Mouse (Mus musculus) mature B cell (primary cell): ENCODE results near the gene 9230104L09Rik.

Source experiments
- in situ Hi-C: fragments of 300-500 bp; cut with MboI; formaldehyde crosslinking; loops from 2 replicates; pipeline ENCODE4 v1.14.3; 2019

Gene 9230104L09Rik

GRCm38 (mm10) chr2:148864966-148865365, at the start of gene 9230104L09Rik:
TSS of gene 9230104L09Rik (minus strand) at chr2:148865038.
- in situ Hi-C loops: no loop called here

GRCm38 (mm10) chr2:148902286-148902685, 37.4 kb upstream of the 9230104L09Rik start:
- in situ Hi-C loops: loop anchor here (5.0 to 10.0 kb wide), 2 partner anchors 50 to 147 kb away; partner anchors contain the start of gene Cstl1

DNA sequence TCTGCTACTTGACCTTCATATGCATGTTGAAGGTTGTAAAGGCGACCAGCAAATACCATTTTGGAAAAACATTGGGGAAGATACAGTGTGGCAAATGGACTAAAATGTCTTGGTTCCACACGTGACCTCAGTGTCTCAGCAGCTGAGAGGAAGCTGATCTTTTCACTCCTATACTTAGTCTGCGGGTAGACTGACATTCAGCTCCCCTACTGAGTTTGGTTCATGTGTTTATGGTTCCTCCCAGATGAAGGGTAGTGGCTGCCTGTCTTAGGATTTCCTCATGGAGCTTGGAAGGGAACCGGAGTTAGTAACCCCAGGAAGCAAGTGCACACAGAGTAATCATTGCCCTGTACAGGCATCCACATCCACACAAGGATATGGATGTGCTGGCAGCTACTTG, 35.5 kb upstream of the 9230104L09Rik start:
- in situ Hi-C loops: loop anchor here (5.0 to 10.0 kb wide), 2 partner anchors 48 to 146 kb away; partner anchors contain the start of gene Cstl1

GRCm38 (mm10) chr2:148896219-148896618, 31.4 kb upstream of the 9230104L09Rik start:
- in situ Hi-C loops: no loop called here

GRCm38 (mm10) chr2:148893107-148893506, 28.3 kb upstream of the 9230104L09Rik start:
- in situ Hi-C loops: no loop called here

DNA sequence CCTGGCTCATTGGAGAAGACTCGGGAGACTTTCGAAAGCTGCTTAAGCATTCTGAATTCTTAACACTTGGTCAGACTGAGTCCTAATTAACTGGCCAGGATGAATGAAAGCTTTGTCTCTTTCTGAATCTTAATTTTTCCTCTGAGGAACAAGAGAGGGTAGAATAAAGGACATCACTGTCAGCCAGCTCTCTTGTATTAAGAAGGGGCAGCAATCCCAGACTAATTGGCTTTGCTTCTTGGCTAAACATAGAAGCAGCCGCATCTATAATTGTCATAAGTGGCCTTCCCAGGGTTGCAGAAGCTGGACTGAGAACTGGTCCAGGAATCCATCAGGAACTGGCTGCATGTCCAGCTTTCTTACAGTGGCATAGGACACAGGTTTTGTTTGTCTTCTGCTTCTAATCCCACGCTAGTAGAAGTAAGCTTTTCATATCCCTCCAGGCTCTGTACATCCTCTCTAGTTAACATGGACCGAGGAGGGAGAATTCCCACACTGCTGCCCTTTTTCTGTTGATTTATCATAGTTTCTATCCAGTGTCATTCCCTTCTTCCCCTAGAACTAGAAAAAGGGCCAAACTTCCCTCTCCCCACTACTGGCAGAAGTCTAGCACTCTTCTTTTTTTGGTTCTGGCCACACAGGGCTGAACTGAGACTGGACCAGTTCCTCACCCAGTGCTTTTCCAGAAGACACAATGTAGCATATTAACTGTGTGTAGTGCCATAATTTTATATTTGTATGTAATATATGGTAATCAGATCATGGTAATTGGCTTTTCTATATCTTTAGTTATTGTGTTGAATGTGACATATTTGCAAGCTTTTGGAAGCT, 25.4 kb upstream of the 9230104L09Rik start:
- in situ Hi-C loops: no loop called here

DNA sequence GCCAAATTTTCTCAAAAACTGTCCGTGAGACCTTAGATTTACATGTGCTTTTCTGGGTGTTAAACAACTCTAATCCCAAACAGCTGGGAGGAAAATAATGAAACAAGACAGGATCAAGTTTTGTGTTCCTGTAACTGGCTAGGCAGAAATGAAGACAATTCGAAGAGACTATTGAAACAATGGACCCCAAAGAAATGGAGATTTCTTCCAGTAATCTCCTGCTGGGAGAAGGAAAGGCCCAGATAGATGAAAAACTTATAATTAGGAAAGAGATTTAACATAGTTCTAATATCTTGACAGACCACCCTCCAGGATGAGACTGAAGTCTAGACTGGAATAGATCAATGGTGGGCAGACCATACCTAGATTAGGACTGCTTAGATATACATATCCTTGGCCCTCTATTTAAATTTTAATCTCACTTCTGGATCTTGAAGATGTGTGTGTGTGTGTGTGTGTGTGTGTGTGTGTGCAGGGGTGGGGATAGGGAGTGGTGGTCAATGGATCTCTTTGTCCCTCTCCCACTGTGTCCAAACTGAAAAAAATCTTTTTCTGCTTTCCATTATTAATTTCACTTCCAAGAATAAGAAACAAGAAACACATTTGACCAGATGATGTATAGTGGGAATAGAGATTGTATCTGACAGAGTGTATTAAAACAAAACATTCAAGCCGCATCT, 24.6 kb upstream of the 9230104L09Rik start:
- in situ Hi-C loops: no loop called here

DNA sequence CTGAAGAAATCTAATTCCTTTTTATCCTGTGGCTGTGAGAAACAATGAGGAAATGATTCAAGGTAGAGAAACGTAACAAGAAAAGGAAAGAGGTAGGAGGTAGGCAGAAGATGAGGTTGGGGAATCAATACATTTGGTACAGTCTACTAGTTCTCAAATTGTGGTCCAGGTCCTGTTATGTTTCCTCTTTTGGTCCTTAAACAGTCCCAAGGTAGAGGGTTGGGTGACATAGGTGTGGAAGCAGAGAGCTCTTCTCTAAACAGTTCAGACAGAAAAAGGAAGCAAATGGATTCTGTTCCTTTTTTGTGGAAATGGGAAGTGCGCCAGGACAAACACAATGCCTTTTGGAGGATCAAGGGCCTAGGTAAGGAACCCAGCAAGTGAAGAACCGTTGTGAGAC, 24.0 kb upstream of the 9230104L09Rik start:
- in situ Hi-C loops: no loop called here

DNA sequence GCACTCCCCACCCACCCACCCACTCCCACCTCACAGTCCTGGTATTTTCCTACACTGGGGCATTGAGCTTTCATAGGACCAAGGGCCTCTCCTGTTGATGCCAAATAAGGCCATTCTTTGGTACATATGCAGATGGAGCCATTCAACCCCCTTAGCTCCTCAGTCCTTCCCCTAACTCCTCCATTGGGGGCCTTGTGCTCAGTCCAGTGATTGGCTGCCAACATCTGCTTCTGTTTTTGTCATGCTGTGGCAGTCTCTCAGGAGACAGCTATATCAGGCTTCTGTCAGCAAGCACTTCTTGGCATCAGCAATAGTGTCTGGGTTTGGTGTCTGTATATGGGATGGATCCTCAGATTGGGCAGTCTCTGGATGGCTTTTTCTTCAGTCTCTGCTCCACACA, 19.9 kb upstream of the 9230104L09Rik start:
- in situ Hi-C loops: no loop called here

- in situ Hi-C loops: no loop called here
Observed at GRCm38 (mm10) chr2:148879199-148879598, 14.4 kb upstream of the 9230104L09Rik start.

DNA sequence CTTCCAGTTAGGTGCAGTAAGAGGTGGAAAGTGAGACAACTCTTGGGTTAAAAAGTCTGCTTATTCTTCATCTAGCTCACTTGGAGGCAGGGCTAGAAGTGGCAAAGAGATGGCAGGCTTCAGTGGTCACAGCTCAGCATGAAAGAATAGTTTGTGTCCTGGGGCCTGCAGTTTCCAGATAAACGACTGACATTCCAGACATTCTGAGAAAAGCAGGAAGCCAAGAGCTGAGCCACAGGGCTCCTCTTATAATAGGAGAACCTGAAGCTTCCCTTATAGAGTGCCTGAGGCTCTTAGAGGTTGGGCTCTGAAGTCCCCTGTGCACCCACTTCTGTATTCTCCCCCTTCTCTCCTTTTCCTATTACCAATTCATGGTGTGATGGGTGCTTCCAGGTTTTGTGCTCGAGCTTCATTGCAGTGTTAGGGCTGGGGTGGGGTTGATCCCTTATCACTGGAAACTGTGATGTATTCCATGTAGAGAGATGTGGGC, 13.8 kb upstream of the 9230104L09Rik start:
- in situ Hi-C loops: no loop called here

GRCm38 (mm10) chr2:148877016-148877770, 12.4 kb upstream of the 9230104L09Rik start:
- in situ Hi-C loops: no loop called here

DNA sequence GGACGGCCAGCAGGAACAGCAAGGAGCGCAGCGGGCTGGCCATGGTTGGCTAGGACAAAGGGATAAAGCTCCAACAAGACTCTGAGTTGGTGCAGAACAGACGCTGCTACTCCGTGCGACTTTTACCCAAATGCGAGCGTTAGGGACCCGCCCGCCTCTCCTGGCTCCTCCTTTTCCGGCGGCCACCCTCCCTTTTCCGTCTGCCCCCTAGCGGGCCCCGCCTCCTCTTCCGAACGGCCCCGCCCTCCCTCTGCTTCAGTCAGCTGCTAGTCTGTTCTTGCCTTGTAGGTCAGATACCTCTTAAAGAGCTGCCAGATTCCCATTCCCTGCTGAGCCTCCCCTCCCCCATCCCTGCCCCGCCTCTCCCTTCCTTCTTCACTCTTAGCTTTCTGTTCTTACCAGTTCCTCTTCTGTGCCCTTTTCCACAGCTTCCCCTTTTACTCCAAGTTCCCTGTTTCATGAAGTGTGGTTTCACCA, 10.5 kb upstream of the 9230104L09Rik start, which contains the start of gene Cst3:
Gene Cst3 (minus strand): TSS at position 358 of the 477 bp plus-strand sequence.
- in situ Hi-C loops: no loop called here

DNA sequence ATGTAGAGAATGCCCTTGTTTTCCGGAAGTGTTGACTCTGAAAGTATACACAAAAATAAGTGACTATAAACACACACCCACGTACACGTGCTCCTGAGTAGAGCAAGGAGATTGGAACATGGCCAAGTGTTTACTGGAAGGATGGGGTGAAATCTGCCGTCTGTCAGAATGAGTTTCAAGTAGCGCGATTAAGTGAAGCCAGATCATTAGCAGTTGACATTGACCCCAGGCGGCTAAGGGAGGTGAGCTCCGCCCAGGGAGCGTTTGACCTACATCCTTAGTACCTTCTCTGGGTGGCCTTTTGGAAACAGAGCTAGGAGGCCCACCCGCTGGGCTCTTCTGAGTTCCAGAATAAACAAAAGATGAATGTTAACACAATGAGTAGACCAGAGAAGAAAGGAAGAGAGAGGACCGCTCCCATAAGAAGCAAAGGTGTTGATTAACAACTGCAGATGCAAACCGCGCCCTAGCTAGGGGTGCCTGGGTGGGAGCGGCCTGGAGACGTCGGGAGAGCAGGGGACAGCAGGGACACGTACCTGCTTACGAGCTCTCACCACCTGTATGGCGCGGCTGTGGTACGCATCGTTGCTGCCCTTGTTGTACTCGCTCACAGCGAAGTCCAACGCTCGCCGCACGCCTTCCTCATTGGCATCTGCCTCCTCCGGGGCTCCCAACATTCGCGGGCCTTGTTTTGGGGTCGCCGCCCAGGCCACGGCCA, 9.9 kb upstream of the 9230104L09Rik start:
- in situ Hi-C loops: no loop called here

DNA sequence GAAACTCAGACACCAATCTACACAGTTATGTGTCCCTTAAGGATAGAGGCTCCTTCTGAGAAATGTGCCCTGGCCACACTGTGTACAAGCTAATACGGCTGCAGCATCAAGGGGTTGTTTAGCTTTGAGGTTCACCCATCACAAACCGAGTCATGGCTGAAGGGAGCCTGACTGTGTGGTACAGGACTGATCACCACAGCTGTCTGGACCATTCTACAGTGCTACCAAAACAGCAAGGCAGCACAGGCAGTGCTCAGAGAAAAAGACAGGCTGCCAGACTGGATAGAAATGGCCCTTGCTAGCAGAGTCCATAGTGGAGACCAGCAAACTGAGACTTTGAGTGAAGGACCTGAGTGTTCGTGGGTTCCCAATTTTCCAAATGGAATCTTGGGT, 9.4 kb upstream of the 9230104L09Rik start:
- in situ Hi-C loops: no loop called here

DNA sequence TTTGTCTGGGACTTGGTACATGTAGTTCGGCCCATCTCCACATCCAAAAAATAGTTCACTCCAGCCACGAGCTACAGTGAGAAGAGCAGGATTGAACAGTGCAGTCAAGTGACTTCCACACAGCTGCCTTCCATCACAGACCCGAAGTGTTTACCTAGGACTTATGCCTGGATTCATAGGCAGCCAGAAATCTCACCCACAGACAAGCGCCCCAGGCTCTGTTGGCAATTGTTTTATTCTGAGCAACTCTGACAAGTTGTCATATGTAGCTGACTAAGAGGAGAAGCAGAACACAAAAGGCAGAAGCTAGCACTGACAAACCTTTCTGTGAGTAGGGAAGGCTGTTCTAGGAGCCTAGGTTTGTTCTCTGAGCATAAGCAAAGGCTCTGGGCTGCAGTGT, 8.0 kb upstream of the 9230104L09Rik start:
- in situ Hi-C loops: no loop called here

DNA sequence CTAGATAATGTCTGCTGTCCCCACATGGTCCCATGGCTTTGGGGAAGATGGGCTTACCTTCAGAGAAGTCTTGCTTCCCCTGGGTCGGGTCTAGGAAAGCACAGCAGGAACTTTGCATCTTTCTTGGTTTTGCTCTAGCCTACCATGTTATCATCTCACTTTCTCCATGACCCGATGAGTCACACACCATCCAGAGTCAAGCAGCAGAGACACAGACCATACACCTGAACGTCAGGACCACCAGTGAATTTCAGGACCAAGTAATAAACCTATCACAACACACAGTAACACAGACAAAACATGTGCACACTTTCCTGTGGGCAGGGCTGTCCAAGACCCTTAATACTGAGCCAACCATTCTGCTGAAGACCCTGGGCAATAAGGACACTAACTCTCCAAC, 5.7 kb upstream of the 9230104L09Rik start:
- in situ Hi-C loops: no loop called here

DNA sequence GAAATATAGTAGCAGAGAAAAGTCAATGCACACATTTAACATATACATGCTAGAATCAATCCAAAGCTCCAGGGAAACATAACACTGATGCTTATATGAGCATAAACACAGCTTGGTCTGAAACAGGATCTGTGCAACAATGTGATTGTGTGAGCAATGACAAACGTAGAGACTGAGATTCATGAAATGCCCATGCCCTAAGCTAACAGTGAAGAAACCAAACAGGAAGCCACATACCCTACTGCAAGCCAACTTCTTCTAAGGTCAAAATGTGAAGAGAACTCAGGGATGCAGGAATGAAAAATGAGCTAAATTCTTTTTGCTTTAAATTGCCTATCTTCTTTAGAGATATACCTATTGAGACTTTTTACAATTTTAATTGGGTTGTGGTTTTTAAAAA, 4.1 kb upstream of the 9230104L09Rik start:
- in situ Hi-C loops: no loop called here

DNA sequence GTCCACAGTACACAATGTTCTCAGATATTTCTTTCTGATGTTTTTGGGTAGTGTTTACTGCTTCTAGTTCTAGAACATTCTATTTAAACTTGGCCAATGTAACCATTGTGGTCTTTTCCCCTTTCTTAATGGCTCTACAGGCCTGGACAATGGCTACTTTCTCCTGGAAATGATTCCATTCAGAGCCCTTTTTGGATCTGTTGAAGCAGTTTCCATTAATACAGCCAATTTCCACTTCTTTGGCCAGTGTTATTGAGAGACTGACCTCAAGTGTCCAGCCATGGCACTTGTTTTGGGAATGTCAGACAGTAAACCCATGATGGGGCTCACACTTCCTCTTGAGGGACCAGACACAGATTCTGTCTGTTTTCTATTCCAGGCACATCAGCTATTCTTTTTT, 3.1 kb downstream of the 9230104L09Rik start:
- in situ Hi-C loops: no loop called here

DNA sequence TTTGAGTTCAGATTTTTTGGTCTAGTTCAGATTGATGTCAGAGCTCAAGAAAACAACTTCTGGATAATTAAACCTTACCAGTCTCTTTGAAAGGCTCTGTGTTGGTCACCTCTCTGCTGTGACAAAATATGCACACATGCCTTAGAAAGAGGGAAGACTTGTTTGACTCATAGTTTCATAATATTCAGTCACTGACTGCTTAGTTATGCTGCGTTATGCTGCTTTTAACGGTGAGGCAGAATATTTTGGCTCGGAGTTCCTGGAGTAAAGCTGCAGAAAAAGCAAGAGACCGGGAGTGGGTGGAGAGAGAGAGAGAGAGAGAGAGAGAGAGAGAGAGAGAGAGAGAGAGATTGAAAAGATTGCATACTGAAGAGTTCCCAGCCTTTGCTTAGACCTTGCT, 3.8 kb downstream of the 9230104L09Rik start:
- in situ Hi-C loops: no loop called here

DNA sequence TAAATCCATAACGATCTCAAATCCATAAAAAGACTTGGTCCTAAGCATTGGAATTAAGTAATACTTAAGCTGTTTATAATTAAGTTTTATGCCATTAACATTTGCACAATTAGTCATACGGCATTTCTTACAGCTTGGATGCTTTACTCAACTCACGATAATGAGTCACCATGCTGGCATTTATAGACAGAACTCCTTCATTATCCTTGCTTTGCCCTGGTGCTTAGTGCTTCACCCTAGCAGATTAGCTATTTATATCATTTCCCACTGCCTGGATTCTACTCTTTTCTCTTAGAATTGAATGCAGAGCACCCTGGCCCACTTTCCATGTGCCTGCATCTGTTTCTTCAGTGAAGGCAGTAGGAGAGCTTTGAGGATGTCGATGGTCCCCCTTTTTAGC, 7.3 kb downstream of the 9230104L09Rik start:
- in situ Hi-C loops: no loop called here
